Mouse (Mus musculus) forebrain, embryonic 15.5 days (tissue): Measurements from ENCODE around the gene S100g. TPM values are rescaled to one million over a fixed set of nuclear protein-coding genes. Genes with fewer than 3 reads are reported as not detected.

ENCODE experiments used
- ATAC-seq: fragments of 200-750 bp; cut with Nextera tagmentation; replicated peaks from 2 replicates; pipeline ENCODE4 v1.8.0; 2017; ENCODE audit warnings: mild to moderate bottlenecking, moderate TSS enrichment, moderate library complexity
- H3K27ac ChIP-seq: fragments of 300-500 bp; sonication (generic); replicated peaks from 2 replicates; pipeline ENCODE4 v1.5.1; 2015; ENCODE audit warnings: mild to moderate bottlenecking, inconsistent platforms
- H3K27me3 ChIP-seq: fragments of 300-500 bp; sonication (generic); 2 replicates; pipeline ENCODE4 v1.6.1; 2015; ENCODE audit warnings: inconsistent platforms
- H3K36me3 ChIP-seq: fragments of 300-500 bp; sonication (generic); 2 replicates; pipeline ENCODE4 v1.6.1; 2015; ENCODE audit warnings: mild to moderate bottlenecking, inconsistent platforms
- H3K4me1 ChIP-seq: fragments of 300-500 bp; sonication (generic); 2 replicates; pipeline ENCODE4 v1.6.1; 2015; ENCODE audit warnings: inconsistent platforms
- H3K4me2 ChIP-seq: fragments of 300-500 bp; sonication (generic); replicated peaks from 2 replicates; pipeline ENCODE4 v1.6.1; 2015; ENCODE audit warnings: mild to moderate bottlenecking, inconsistent platforms
- H3K4me3 ChIP-seq: fragments of 300-500 bp; sonication (generic); 2 replicates; pipeline ENCODE4 v1.5.1; 2015; ENCODE audit warnings: mild to moderate bottlenecking, inconsistent platforms
- H3K9ac ChIP-seq: fragments of 300-500 bp; sonication (generic); replicated peaks from 2 replicates; pipeline ENCODE4 v1.6.1; 2015; ENCODE audit warnings: mild to moderate bottlenecking, inconsistent platforms
- H3K9me3 ChIP-seq: fragments of 300-500 bp; sonication (generic); 2 replicates; pipeline ENCODE4 v1.6.1; 2016; ENCODE audit warnings: inconsistent platforms
- WGBS: fragments of 180-500 bp; shearing (Covaris S2); methylation state at CpG from one replicate; pipeline ENCODE4 v1.1.7; 2015; ENCODE audit warnings: mixed read lengths; 5-methylcytosine and 5-hydroxymethylcytosine counted together
- polyA plus RNA-seq: library from polyadenylated mRNA; unstranded; fragments of >200 nt; fragmentation: Nextera tagmentation; extraction: Ambion mirVana; gene quantifications from 2 replicates; pipeline ENCODE4 v1.2.1, GENCODE M21; 2015

S100g gene
- polyA plus RNA-seq, 1 experiment from 2014 or later, result 0.53 TPM

- 36% methylated on average over 5 of the region's 5 CpGs for WGBS
- Histone ChIP-seq H3K9ac (no peak overlapping the region), H3K4me2 (no peak overlapping the region), H3K27ac (no peak overlapping the region), H3K36me3 (peaks cover 6% of the 10 kb centered on the region; the same call in 1 of the 2 replicates), H3K9me3 (no peaks in the 10 kb centered on the region), H3K4me3 (no peak overlapping the region), H3K27me3 (no peaks in the 10 kb centered on the region), H3K4me1 (no peaks in the 10 kb centered on the region)
- ATAC-seq, result 0 out of 2 replicates have a peak, but pooled peaks have one; percentile 64
These were observed 48.7 kb downstream of the S100g start for GRCm38 (mm10) chrX:162915697-162916096.

- WGBS, result 93% methylated on average over 3 of the region's 3 CpGs
- ATAC-seq, result no peak
- no peak overlapping the region for H3K4me3 ChIP-seq
These were observed 50.7 kb downstream of the S100g start for GRCm38 (mm10) chrX:162913651-162914050.

More at GRCm38 (mm10) chrX:162913651-162914050, 50.7 kb downstream of the S100g start:
- no peak overlapping the region for H3K4me2 ChIP-seq
- no peak overlapping the region for H3K27ac ChIP-seq
- no peaks in the 10 kb centered on the region for H3K27me3 ChIP-seq
- no peak overlapping the region for H3K9ac ChIP-seq
- H3K4me1 ChIP-seq, result no peaks in the 10 kb centered on the region
- H3K9me3 ChIP-seq, result no peaks in the 10 kb centered on the region
- H3K36me3 ChIP-seq, result peaks cover 6% of the 10 kb centered on the region; the same call in 1 of the 2 replicates

Other genes starting within 250 kb of the S100g start
- gene Rbbp7, start 204.2 kb downstream of the S100g start, polyA plus RNA-seq, result 229 and 233 TPM in 2 replicates
- gene Txlng, start 135.1 kb downstream of the S100g start, polyA plus RNA-seq, result 15.0 and 15.4 TPM in 2 replicates
- 30.1 and 31.2 TPM in 2 replicates for gene Syap1, start 76.2 kb downstream of the S100g start, polyA plus RNA-seq
- 89.1 and 98.7 TPM in 2 replicates for gene Ctps2, start 63.4 kb downstream of the S100g start, polyA plus RNA-seq